Mouse (Mus musculus) hindbrain, embryonic 10.5 days (tissue): Measurements from ENCODE around the gene Pdk4. TPM values are rescaled to one million over a fixed set of nuclear protein-coding genes. Genes with fewer than 3 reads are reported as not detected.

Source experiments
- DNase-seq: peaks from one replicate; pipeline ENCODE4 v3.0.0-alpha.2; 2017; ENCODE audit warnings: low spot score
- H3K27ac ChIP-seq: fragments of 300-500 bp; sonication (generic); 2 replicates; pipeline ENCODE4 v1.5.1; 2016; ENCODE audit warnings: mild to moderate bottlenecking, moderate library complexity
- H3K27me3 ChIP-seq: fragments of 300-500 bp; sonication (generic); 2 replicates; pipeline ENCODE4 v1.6.1; 2016; ENCODE audit warnings: mild to moderate bottlenecking; ENCODE audit not compliant: poor library complexity, insufficient read depth, severe bottlenecking
- H3K36me3 ChIP-seq: fragments of 300-500 bp; sonication (generic); 2 replicates; pipeline ENCODE4 v1.6.1; 2016; ENCODE audit warnings: mild to moderate bottlenecking, moderate library complexity
- H3K4me1 ChIP-seq: fragments of 300-500 bp; sonication (generic); replicated peaks from 2 replicates; pipeline ENCODE4 v1.6.1; 2016; ENCODE audit warnings: mild to moderate bottlenecking
- H3K4me3 ChIP-seq: fragments of 300-500 bp; sonication (generic); 2 replicates; pipeline ENCODE4 v1.5.1; 2016; ENCODE audit warnings: mild to moderate bottlenecking, moderate library complexity
- H3K9me3 ChIP-seq: fragments of 300-500 bp; sonication (generic); 2 replicates; pipeline ENCODE4 v1.6.1; 2016; ENCODE audit warnings: mild to moderate bottlenecking, moderate library complexity
- WGBS: fragments of 180-500 bp; shearing (Covaris S2); methylation state at CpG from one replicate; pipeline ENCODE4 v1.1.7; 2016; 5-methylcytosine and 5-hydroxymethylcytosine counted together
- polyA plus RNA-seq: library from polyadenylated mRNA; unstranded; fragments of >200 nt; fragmentation: Nextera tagmentation; extraction: Ambion mirVana; gene quantifications from 2 replicates; pipeline ENCODE4 v1.2.1, GENCODE M21; 2016

The Pdk4 gene
- polyA plus RNA-seq = 0.65 and 0.98 TPM in 2 replicates

DNA sequence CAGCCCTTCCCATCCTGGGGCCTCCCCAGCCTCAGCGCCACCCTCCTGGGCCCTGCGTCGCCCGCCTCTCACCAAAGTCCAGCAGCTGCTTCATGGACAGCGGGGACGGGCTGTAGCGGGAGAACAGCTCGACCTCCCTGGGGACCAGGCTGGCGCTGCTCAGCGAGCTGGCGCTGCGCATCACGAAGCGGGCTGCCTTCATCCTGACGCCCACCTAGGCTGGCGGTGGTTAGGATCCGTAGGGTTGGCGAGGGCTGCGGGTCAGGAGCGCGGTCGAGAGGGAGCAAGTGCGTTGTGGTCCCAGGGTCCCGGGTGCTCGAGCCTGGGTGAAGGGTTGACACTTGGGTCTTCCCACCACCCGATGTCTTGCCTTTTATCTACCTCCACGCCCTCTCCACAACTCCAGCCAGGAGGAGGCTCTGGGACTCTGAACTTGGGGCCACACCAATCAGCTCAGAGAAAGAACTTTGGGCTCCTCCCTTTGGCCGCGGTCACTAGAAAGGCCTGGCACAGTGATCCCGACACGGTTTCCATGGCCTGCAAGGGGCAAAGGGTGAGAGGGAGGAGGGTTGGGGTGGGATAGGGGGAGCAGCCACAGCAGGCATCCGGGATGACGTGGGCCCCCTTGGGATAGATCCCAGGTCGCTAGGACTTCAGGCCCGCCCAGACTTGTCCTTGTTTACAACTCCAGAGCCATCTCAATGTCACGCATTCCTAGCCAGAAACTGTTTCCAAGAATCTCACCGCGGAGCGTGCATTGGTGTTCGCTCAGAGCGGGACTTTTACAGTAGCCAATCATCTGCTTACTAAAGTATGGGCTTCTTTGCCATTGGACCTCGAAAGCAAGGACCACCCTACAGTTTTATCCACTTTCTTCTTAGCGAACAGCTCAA lies at the start of gene Pdk4:
Pdk4 (minus strand) TSS at position 349 of the 893 bp plus-strand sequence.
- no peaks in the 10 kb centered on the region for H3K36me3 ChIP-seq
- H3K4me1 ChIP-seq = peaks cover 13% of the 10 kb centered on the region
- peak within 1 kb of the TSS; percentile 73 for H3K27ac ChIP-seq
- 2% methylated on average over 43 of the region's 43 CpGs for WGBS
- H3K4me3 ChIP-seq = peak within 1 kb of the TSS; percentile 58
- peak; percentile 68 for DNase-seq
- H3K9me3 ChIP-seq = no peaks in the 10 kb centered on the region
- H3K27me3 ChIP-seq = peaks cover 14% of the 10 kb centered on the region; the same call in 1 of the 2 replicates

- no peaks in the 10 kb centered on the region for H3K36me3 ChIP-seq
- H3K4me3 ChIP-seq = no peak overlapping the region
- H3K27ac ChIP-seq = no peak overlapping the region
- no peaks in the 10 kb centered on the region for H3K27me3 ChIP-seq
- WGBS = 66% methylated on average over 2 of the region's 2 CpGs
- no peaks in the 10 kb centered on the region for H3K4me1 ChIP-seq
- no peak for DNase-seq
- H3K9me3 ChIP-seq = no peaks in the 10 kb centered on the region
These were observed 41.8 kb upstream of the Pdk4 start for GRCm38 (mm10) chr6:5537855-5538365.

- Histone ChIP-seq H3K4me1 (no peaks in the 10 kb centered on the region), H3K27me3 (no peaks in the 10 kb centered on the region), H3K36me3 (no peaks in the 10 kb centered on the region), H3K4me3 (no peak overlapping the region), H3K9me3 (no peaks in the 10 kb centered on the region), H3K27ac (no peak overlapping the region)
- no peak for DNase-seq
These were observed 39.6 kb upstream of the Pdk4 start for GRCm38 (mm10) chr6:5535754-5536153.

- Histone ChIP-seq H3K27me3 (no peaks in the 10 kb centered on the region), H3K4me1 (no peaks in the 10 kb centered on the region), H3K4me3 (no peak overlapping the region), H3K36me3 (no peaks in the 10 kb centered on the region), H3K9me3 (no peaks in the 10 kb centered on the region), H3K27ac (no peak overlapping the region)
- 84% methylated on average over 5 of the region's 5 CpGs for WGBS
- DNase-seq = no peak
These were observed 21.0 kb upstream of the Pdk4 start for GRCm38 (mm10) chr6:5517091-5517490.

- H3K27me3 ChIP-seq = no peaks in the 10 kb centered on the region
- WGBS = 50% methylated on average over 5 of the region's 5 CpGs
- H3K9me3 ChIP-seq = no peaks in the 10 kb centered on the region
- H3K4me3 ChIP-seq = no peak overlapping the region
- H3K4me1 ChIP-seq = peaks cover 7% of the 10 kb centered on the region; the same call in 1 of the 2 replicates
- DNase-seq = peak; percentile 25
- no peaks in the 10 kb centered on the region for H3K36me3 ChIP-seq
- no peak overlapping the region for H3K27ac ChIP-seq
These were observed 13.6 kb upstream of the Pdk4 start for GRCm38 (mm10) chr6:5509757-5510156.

DNA sequence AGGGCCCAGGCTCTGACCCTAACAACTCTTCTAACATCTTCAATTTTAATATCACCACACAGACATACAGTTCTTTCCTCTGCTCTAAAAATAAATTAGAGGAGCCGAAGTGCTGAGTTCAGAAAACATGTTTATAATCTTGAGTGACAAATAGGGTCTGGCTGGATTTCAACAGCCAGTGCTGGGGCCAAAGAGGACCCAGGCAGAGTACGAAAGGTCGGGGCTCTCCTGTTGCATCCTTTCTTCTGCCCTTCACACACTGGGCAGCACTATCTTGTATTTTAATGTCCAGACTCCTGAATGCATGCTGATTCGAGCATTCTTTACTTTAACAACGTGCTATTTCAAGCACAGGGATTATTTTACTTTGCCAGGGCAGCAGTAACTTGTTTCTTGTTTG lies 13.2 kb upstream of the Pdk4 start:
- H3K27me3 ChIP-seq = no peaks in the 10 kb centered on the region
- no peaks in the 10 kb centered on the region for H3K36me3 ChIP-seq
- no peak for DNase-seq
- WGBS = 63% methylated on average over 5 of the region's 5 CpGs
- no peaks in the 10 kb centered on the region for H3K9me3 ChIP-seq
- H3K4me3 ChIP-seq = no peak overlapping the region
- H3K27ac ChIP-seq = no peak overlapping the region
- H3K4me1 ChIP-seq = peaks cover 7% of the 10 kb centered on the region; the same call in 1 of the 2 replicates

DNA sequence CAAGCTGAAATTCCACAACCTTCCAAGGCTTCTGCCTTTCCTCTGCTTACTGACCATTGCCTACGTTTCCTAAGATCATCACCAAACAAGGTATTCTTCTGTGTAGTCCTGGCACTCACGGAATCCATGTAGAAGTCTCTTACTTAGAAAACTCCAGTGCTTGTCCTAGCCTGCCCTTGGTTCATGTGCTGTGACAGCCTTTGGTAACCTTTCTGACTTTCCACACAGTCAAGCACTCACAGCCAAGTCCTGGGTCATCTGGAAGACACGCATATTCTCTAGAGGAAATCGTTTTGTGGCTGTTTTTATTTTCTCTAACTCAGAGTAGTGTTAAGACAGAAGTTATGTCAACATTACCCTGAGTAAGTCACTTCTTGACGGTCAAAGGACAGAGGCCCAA lies 11.7 kb upstream of the Pdk4 start:
- WGBS = 80% methylated on average over 5 of the region's 5 CpGs
- no peak overlapping the region for H3K27ac ChIP-seq
- no peak overlapping the region for H3K4me3 ChIP-seq

DNA sequence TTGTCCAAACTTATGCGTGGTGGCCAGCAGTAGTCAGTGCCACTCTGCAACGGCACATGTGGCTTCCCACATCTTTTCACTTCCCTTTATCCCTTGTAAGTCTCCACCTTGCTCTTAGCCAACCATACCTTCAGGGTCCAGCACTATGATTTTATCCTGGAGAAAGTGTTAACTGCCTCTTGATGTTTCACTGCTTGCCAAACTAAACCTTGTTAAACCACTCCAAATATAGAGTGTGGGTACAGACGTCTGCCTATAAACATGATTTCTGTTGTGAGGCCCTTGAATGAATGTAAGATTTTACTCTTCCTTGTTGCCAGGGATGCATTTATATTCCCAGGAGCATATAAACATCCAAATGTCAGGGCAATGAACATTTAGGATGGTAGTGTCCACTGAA lies 10.2 kb upstream of the Pdk4 start:
- H3K27ac ChIP-seq = no peak overlapping the region
- H3K9me3 ChIP-seq = no peaks in the 10 kb centered on the region
- 92% methylated on average over 3 of the region's 3 CpGs for WGBS
- no peak for DNase-seq
- H3K36me3 ChIP-seq = no peaks in the 10 kb centered on the region
- no peak overlapping the region for H3K4me3 ChIP-seq
- H3K27me3 ChIP-seq = no peaks in the 10 kb centered on the region
- H3K4me1 ChIP-seq = peaks cover 7% of the 10 kb centered on the region; the same call in 1 of the 2 replicates

More for the DNA sequence above, 11.7 kb upstream of the Pdk4 start:
- Histone ChIP-seq H3K36me3 (no peaks in the 10 kb centered on the region), H3K27me3 (no peaks in the 10 kb centered on the region), H3K9me3 (no peaks in the 10 kb centered on the region), H3K4me1 (peaks cover 7% of the 10 kb centered on the region; the same call in 1 of the 2 replicates)
- no peak for DNase-seq

DNA sequence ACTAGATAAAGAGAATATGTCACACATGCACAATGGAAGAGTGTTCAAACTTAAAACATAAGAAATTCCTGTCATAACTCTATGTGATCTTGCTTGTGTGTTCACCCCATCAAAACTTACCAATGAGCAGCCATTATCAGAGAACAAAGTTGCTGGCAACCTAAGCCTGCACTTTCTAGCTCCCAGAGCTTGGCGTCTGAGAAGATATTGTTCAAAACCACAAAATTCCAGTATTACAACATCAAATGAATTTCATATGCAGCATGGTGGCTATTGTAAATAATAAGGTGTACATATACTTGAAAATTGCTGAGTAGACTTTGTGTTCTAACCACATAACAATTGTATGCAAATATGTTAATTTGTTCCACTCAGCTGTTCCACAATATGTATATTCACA lies 6.7 kb upstream of the Pdk4 start:
- 94% methylated on average over 1 of the region's 1 CpGs for WGBS

GRCm38 (mm10) chr6:5501551-5501950 lies 5.4 kb upstream of the Pdk4 start:
- WGBS = 90% methylated on average over 10 of the region's 10 CpGs

More for the DNA sequence above, 6.7 kb upstream of the Pdk4 start:
- no peak for DNase-seq
- Histone ChIP-seq H3K9me3 (no peaks in the 10 kb centered on the region), H3K27me3 (no peaks in the 10 kb centered on the region), H3K4me3 (no peak overlapping the region), H3K36me3 (no peaks in the 10 kb centered on the region), H3K27ac (no peak overlapping the region), H3K4me1 (no peaks in the 10 kb centered on the region)

GRCm38 (mm10) chr6:5498740-5499139 lies 2.6 kb upstream of the Pdk4 start:
- Histone ChIP-seq H3K9me3 (no peaks in the 10 kb centered on the region), H3K27me3 (peaks cover 14% of the 10 kb centered on the region; the same call in 1 of the 2 replicates), H3K4me3 (no peak overlapping the region), H3K4me1 (peaks cover 13% of the 10 kb centered on the region), H3K36me3 (no peaks in the 10 kb centered on the region), H3K27ac (no peak overlapping the region)
- no peak for DNase-seq
- WGBS = 89% methylated on average over 11 of the region's 11 CpGs

More at GRCm38 (mm10) chr6:5501551-5501950, 5.4 kb upstream of the Pdk4 start:
- Histone ChIP-seq H3K4me1 (peaks cover 4% of the 10 kb centered on the region), H3K4me3 (no peak overlapping the region), H3K27me3 (peaks cover 10% of the 10 kb centered on the region; the same call in 1 of the 2 replicates), H3K36me3 (no peaks in the 10 kb centered on the region), H3K27ac (no peak overlapping the region), H3K9me3 (no peaks in the 10 kb centered on the region)
- no peak for DNase-seq

- peak overlapping the region; percentile 58 for H3K4me3 ChIP-seq
These were observed 736 bp upstream of the Pdk4 start for GRCm38 (mm10) chr6:5496854-5497235.

GRCm38 (mm10) chr6:5485028-5485427 lies 11.1 kb downstream of the Pdk4 start:
- Histone ChIP-seq H3K27ac (no peak overlapping the region), H3K9me3 (no peaks in the 10 kb centered on the region), H3K4me1 (no peaks in the 10 kb centered on the region), H3K4me3 (no peak overlapping the region), H3K36me3 (no peaks in the 10 kb centered on the region), H3K27me3 (no peaks in the 10 kb centered on the region)
- no peak for DNase-seq
- 82% methylated on average over 7 of the region's 7 CpGs for WGBS

More at GRCm38 (mm10) chr6:5496854-5497235, 736 bp upstream of the Pdk4 start:
- Histone ChIP-seq H3K9me3 (no peaks in the 10 kb centered on the region), H3K4me1 (peaks cover 13% of the 10 kb centered on the region), H3K27me3 (peaks cover 14% of the 10 kb centered on the region; the same call in 1 of the 2 replicates), H3K27ac (no peak overlapping the region), H3K36me3 (no peaks in the 10 kb centered on the region)
- 41% methylated on average over 3 of the region's 3 CpGs for WGBS
- DNase-seq = no peak
